Mouse (Mus musculus): ENCODE measurements around the gene Olfr90.

GRCm38 (mm10) chr17:37085545-37085944, 2.8 kb downstream of the Olfr90 start:
- TF ChIP-seq CTCF (IDR thresholded peaks at IDR 0.05; ENCODE audit: insufficient read depth, low read length) (no peak), POLR2A (IDR thresholded peaks at IDR 0.05; ENCODE audit: borderline replicate concordance, extremely low read depth, low read depth, low read length) (no peak)

Measured in lung, adult 2 months (tissue).